Mouse (Mus musculus) limb, embryonic 15.5 days (tissue): ENCODE measurements around the gene Ier5l. TPM values are rescaled to one million over a fixed set of nuclear protein-coding genes. Genes with fewer than 3 reads are reported as not detected.

Experiments
- ATAC-seq: fragments of 200-750 bp; cut with Nextera tagmentation; 2 replicates; pipeline ENCODE4 v1.8.0; 2017; ENCODE audit warnings: low read depth, moderate TSS enrichment; ENCODE audit not compliant: insufficient number of reproducible peaks, low FRiP score, low TSS enrichment
- H3K27ac ChIP-seq: fragments of 300-500 bp; sonication (generic); 2 replicates; pipeline ENCODE4 v1.5.1; 2015; ENCODE audit warnings: moderate library complexity, mild to moderate bottlenecking, inconsistent platforms
- H3K27me3 ChIP-seq: fragments of 300-500 bp; sonication (generic); 2 replicates; pipeline ENCODE4 v1.6.1; 2015; ENCODE audit warnings: inconsistent platforms
- H3K36me3 ChIP-seq: fragments of 300-500 bp; sonication (generic); 2 replicates; pipeline ENCODE4 v1.6.1; 2015; ENCODE audit warnings: inconsistent platforms
- H3K4me1 ChIP-seq: fragments of 300-500 bp; sonication (generic); 2 replicates; pipeline ENCODE4 v1.6.1; 2015; ENCODE audit warnings: inconsistent platforms
- H3K4me2 ChIP-seq: fragments of 300-500 bp; sonication (generic); 2 replicates; pipeline ENCODE4 v1.6.1; 2015; ENCODE audit warnings: mild to moderate bottlenecking, inconsistent platforms
- H3K4me3 ChIP-seq: fragments of 300-500 bp; sonication (generic); 2 replicates; pipeline ENCODE4 v1.5.1; 2015; ENCODE audit warnings: mild to moderate bottlenecking, inconsistent platforms
- H3K9ac ChIP-seq: fragments of 300-500 bp; sonication (generic); 2 replicates; pipeline ENCODE4 v1.6.1; 2015; ENCODE audit warnings: inconsistent platforms
- H3K9me3 ChIP-seq: fragments of 300-500 bp; sonication (generic); 2 replicates; pipeline ENCODE4 v1.6.1; 2016; ENCODE audit warnings: inconsistent platforms
- WGBS: fragments of 180-500 bp; shearing (Covaris S2); methylation state at CpG from one replicate; pipeline ENCODE4 v1.1.7; 2015; 5-methylcytosine and 5-hydroxymethylcytosine counted together
- polyA plus RNA-seq: library from polyadenylated mRNA; unstranded; fragments of >200 nt; fragmentation: Nextera tagmentation; extraction: Ambion mirVana; gene quantifications from 2 replicates; pipeline ENCODE4 v1.2.1, GENCODE M21; 2015

Gene Ier5l
- polyA plus RNA-seq, 1 experiment from 2014 or later = 2.1 TPM

DNA sequence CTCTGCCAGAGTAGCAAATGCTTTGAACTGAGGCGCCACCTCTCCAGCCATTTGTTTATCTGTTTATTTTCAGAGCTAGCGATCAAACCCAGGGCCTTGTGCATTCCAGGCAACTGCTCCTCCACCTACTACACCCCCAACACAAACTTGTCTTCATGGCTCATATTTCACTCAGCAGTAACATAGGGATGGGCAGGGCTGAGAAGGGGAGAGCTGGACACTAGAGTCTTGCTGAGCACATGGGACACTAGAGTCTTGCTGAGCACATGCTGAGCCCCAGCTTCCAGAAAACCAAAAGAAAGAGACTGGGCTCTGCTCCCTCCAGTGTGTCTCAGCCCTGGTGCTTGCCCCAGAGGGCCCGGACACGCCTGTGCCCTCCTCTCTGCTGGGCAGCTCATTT lies 7.2 kb downstream of the Ier5l start:
- Histone ChIP-seq H3K27me3 (no peaks in the 10 kb centered on the region), H3K9ac (no peak overlapping the region), H3K9me3 (no peaks in the 10 kb centered on the region), H3K36me3 (no peaks in the 10 kb centered on the region), H3K4me1 (peaks cover 55% of the 10 kb centered on the region), H3K4me3 (no peak overlapping the region), H3K4me2 (no peak overlapping the region), H3K27ac (no peak overlapping the region)
- ATAC-seq = no peak
- 48% methylated on average over 4 of the region's 4 CpGs for WGBS

- H3K4me3 ChIP-seq = peak overlapping the region; percentile 27; the same call in 1 of the 2 replicates
- H3K9ac ChIP-seq = no peak overlapping the region
- ATAC-seq = no peak
- H3K27ac ChIP-seq = peak overlapping the region; percentile 81
- H3K4me2 ChIP-seq = peak overlapping the region; percentile 52
- no peaks in the 10 kb centered on the region for H3K36me3 ChIP-seq
- H3K9me3 ChIP-seq = no peaks in the 10 kb centered on the region
- no peaks in the 10 kb centered on the region for H3K27me3 ChIP-seq
- H3K4me1 ChIP-seq = peaks cover 37% of the 10 kb centered on the region
- WGBS = 60% methylated on average over 5 of the region's 5 CpGs
Measured at GRCm38 (mm10) chr2:30464411-30464810, 9.6 kb downstream of the Ier5l start.

DNA sequence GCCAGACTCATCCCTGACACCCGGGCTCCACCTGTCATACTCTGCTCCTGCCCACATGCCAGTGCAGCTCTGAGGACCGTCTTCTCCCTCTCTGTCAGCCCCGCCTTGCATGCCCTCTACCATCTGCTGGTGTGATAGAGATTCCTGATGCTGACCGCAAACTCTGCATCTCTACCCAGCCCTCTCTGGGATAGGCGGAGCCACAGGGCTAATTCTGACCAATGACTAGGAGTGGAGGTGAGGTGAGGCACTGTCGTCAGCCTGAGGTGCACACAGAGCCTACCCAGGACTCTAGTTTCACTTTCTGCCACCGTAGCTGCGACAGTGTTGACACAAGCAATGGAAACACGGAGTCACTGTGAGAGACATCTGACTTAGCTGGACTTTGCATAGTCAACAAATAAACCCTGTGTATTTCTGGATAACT lies 10.1 kb downstream of the Ier5l start:
- under 1% methylated on average over 9 of the region's 9 CpGs for WGBS
- Histone ChIP-seq H3K9me3 (no peaks in the 10 kb centered on the region), H3K4me3 (peak overlapping the region; percentile 27), H3K36me3 (peaks cover 4% of the 10 kb centered on the region; the same call in 1 of the 2 replicates), H3K4me1 (peaks cover 33% of the 10 kb centered on the region), H3K27ac (peak overlapping the region; percentile 81), H3K27me3 (no peaks in the 10 kb centered on the region), H3K9ac (no peak overlapping the region), H3K4me2 (peak overlapping the region; percentile 52)
- peak; percentile 75 for ATAC-seq

- peaks cover 28% of the 10 kb centered on the region for H3K4me1 ChIP-seq
- H3K9me3 ChIP-seq = no peaks in the 10 kb centered on the region
- H3K9ac ChIP-seq = 0 out of 2 replicates have a peak overlapping the region, but pooled peaks have one; percentile 4
- peaks cover 6% of the 10 kb centered on the region; the same call in 1 of the 2 replicates for H3K36me3 ChIP-seq
- WGBS = 6% methylated on average over 5 of the region's 5 CpGs
- H3K27ac ChIP-seq = peak overlapping the region; percentile 81
- peak overlapping the region; percentile 52 for H3K4me2 ChIP-seq
- peak overlapping the region; percentile 27; the same call in 1 of the 2 replicates for H3K4me3 ChIP-seq
- no peaks in the 10 kb centered on the region for H3K27me3 ChIP-seq
- ATAC-seq = 0 out of 2 replicates have a peak, but pooled peaks have one; percentile 12
Measured at GRCm38 (mm10) chr2:30463341-30463761, 10.7 kb downstream of the Ier5l start.

DNA sequence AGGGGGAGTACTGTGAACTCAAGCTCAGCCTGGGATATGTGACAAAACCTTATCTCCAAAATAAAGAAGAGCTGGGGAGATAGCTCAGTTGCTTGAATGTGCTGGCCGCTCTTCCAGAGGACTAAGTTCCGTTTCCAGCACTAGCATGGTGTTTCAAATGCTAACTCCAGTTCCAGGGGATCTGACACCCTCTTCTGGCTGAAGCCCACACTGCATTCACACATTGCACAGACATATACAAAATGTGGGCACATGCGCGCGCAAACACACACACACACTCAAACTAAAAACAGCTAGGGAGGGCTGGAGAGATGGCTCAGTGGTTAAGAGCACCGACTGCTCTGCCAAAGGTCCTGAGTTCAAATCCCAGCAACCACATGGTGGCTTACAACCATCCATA lies 14.8 kb downstream of the Ier5l start:
- no peak overlapping the region for H3K4me3 ChIP-seq
- no peak for ATAC-seq
- no peak overlapping the region for H3K4me2 ChIP-seq
- H3K27ac ChIP-seq = no peak overlapping the region
- peaks cover 23% of the 10 kb centered on the region for H3K4me1 ChIP-seq
- no peaks in the 10 kb centered on the region for H3K27me3 ChIP-seq
- H3K9me3 ChIP-seq = no peaks in the 10 kb centered on the region
- H3K9ac ChIP-seq = no peak overlapping the region
- peaks cover 6% of the 10 kb centered on the region; the same call in 1 of the 2 replicates for H3K36me3 ChIP-seq
- 89% methylated on average over 6 of the region's 6 CpGs for WGBS

- no peak for ATAC-seq
- peaks cover 14% of the 10 kb centered on the region for H3K4me1 ChIP-seq
- H3K27me3 ChIP-seq = no peaks in the 10 kb centered on the region
- no peaks in the 10 kb centered on the region for H3K9me3 ChIP-seq
- H3K4me2 ChIP-seq = no peak overlapping the region
- 54% methylated on average over 6 of the region's 6 CpGs for WGBS
- peaks cover 11% of the 10 kb centered on the region for H3K36me3 ChIP-seq
- H3K27ac ChIP-seq = peak overlapping the region; percentile 4
- no peak overlapping the region for H3K9ac ChIP-seq
- H3K4me3 ChIP-seq = no peak overlapping the region
Measured at GRCm38 (mm10) chr2:30458349-30458748, 15.7 kb downstream of the Ier5l start.

DNA sequence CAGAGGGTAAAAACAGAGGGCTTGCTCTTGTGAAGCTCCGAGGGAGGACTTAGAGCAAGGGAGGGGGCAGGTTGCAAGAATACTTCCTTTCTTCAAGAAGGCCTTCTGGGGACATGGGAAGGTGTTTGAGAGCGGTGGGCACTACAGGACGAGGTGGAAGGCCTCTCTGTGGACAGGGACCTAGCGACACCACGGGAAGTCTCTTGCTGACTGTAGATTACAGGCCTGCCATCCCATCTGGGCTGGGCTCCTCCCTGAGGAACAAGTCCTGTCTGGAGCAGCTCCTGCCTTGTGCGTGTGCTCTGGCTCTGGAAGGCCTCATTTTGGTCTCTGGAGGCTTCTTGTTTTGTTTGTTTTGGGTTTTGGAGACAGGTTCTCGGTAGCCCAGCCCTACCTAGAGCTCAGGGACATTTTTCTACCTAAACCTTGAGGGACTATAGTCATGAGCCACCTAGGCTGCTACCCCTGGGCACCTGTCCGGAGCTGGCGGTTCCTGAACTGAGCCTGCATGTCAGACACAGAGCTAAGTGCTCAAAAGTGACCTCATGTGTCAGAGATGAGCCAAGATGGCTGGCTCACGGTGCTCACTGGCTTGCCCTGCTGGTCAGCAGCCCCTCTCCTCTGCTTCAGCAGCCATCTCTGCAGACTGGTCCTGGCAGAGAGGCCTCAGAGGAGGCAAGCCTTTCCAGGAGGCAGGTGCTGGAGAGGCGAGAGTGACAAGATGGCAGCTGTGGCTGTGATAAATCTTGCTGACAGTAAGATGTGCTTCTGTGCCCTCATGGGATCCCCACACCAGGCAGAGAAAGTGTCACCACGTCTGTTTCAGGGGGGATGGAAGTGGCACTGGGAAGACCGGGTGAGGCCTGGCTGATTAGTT lies 17.7 kb downstream of the Ier5l start:
- Histone ChIP-seq H3K36me3 (peaks cover 17% of the 10 kb centered on the region), H3K4me2 (no peak overlapping the region), H3K9me3 (no peaks in the 10 kb centered on the region), H3K9ac (no peak overlapping the region), H3K27me3 (no peaks in the 10 kb centered on the region), H3K4me1 (0 out of 2 replicates have a peak, but pooled peaks cover 9% of the 10 kb centered on the region), H3K27ac (0 out of 2 replicates have a peak overlapping the region, but pooled peaks have one; percentile 39), H3K4me3 (no peak overlapping the region)
- WGBS = 71% methylated on average over 13 of the region's 13 CpGs
- no peak for ATAC-seq

DNA sequence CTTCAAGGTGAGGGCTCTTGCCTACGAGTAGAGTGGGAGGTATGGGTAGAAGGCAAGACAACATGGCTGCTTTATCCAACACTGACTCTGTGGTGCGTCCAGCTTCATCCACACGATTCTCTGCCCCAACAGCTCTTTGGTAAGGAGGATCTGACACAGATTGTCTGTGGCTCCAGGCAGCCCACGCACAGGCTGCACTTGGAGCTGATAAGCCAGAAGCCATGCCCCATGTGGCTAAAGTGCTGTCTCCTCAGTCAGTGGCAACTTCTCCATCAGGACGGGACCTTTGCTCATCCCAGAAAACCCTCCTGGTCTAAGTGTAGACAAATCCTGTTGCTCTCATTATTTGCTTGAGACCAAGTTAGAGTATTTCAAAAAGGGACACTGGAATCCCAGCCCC lies 19.4 kb downstream of the Ier5l start:
- H3K9me3 ChIP-seq = no peaks in the 10 kb centered on the region
- H3K27me3 ChIP-seq = no peaks in the 10 kb centered on the region
- peaks cover 33% of the 10 kb centered on the region for H3K36me3 ChIP-seq
- no peak overlapping the region for H3K27ac ChIP-seq
- WGBS = 79% methylated on average over 5 of the region's 5 CpGs
- ATAC-seq = no peak
- H3K4me2 ChIP-seq = no peak overlapping the region
- H3K9ac ChIP-seq = no peak overlapping the region
- 0 out of 2 replicates have a peak, but pooled peaks cover 9% of the 10 kb centered on the region for H3K4me1 ChIP-seq
- no peak overlapping the region for H3K4me3 ChIP-seq

GRCm38 (mm10) chr2:30453570-30453969 lies 20.4 kb downstream of the Ier5l start:
- Histone ChIP-seq H3K9me3 (no peaks in the 10 kb centered on the region), H3K4me2 (no peak overlapping the region), H3K27ac (peak overlapping the region; percentile 27), H3K9ac (no peak overlapping the region), H3K4me3 (no peak overlapping the region), H3K36me3 (peaks cover 34% of the 10 kb centered on the region), H3K4me1 (0 out of 2 replicates have a peak, but pooled peaks cover 9% of the 10 kb centered on the region), H3K27me3 (no peaks in the 10 kb centered on the region)
- 83% methylated on average over 3 of the region's 3 CpGs for WGBS
- ATAC-seq = no peak

GRCm38 (mm10) chr2:30451525-30451924 lies 22.5 kb downstream of the Ier5l start:
- H3K9ac ChIP-seq = no peak overlapping the region
- ATAC-seq = no peak

GRCm38 (mm10) chr2:30450530-30450929 lies 23.5 kb downstream of the Ier5l start:
- Histone ChIP-seq H3K27ac (no peak overlapping the region; the same call in 1 of the 2 replicates), H3K4me3 (no peak overlapping the region), H3K9ac (no peak overlapping the region), H3K4me1 (peaks cover 8% of the 10 kb centered on the region), H3K4me2 (no peak overlapping the region), H3K36me3 (peaks cover 60% of the 10 kb centered on the region), H3K9me3 (no peaks in the 10 kb centered on the region), H3K27me3 (no peaks in the 10 kb centered on the region)
- ATAC-seq = no peak
- WGBS = 63% methylated on average over 1 of the region's 1 CpGs

More at GRCm38 (mm10) chr2:30451525-30451924, 22.5 kb downstream of the Ier5l start:
- no peaks in the 10 kb centered on the region for H3K27me3 ChIP-seq
- H3K4me1 ChIP-seq = peaks cover 8% of the 10 kb centered on the region; the same call in 1 of the 2 replicates
- H3K4me2 ChIP-seq = no peak overlapping the region
- WGBS = 78% methylated on average over 3 of the region's 3 CpGs
- peaks cover 50% of the 10 kb centered on the region for H3K36me3 ChIP-seq
- no peak overlapping the region for H3K4me3 ChIP-seq
- H3K9me3 ChIP-seq = no peaks in the 10 kb centered on the region
- H3K27ac ChIP-seq = no peak overlapping the region

DNA sequence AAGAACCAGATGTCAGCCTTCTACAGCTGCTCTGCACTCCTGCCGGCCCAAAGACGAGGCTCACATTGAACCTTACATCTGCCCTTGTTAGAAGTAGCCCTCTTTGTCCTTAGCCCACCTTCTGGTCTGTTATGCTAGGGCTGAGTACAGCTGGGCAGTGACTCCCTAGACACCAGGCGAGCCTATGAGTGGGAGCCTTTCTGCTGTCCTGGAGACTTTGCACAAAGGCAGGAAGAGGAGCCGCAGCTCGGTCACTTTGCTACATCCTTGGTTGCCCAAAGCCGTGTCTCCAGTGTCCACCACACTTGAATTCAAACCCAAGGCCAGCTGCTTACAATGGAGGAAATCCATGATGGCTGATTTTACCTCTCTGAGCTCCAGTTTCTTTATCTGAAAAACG lies 25.6 kb downstream of the Ier5l start:
- Histone ChIP-seq H3K4me2 (no peak overlapping the region), H3K36me3 (peaks cover 72% of the 10 kb centered on the region), H3K4me1 (peaks cover 30% of the 10 kb centered on the region), H3K27me3 (no peaks in the 10 kb centered on the region), H3K4me3 (no peak overlapping the region), H3K9me3 (no peaks in the 10 kb centered on the region), H3K9ac (no peak overlapping the region), H3K27ac (no peak overlapping the region; the same call in 1 of the 2 replicates)
- ATAC-seq = no peak
- 82% methylated on average over 7 of the region's 7 CpGs for WGBS
